8 mouse cellular contexts compared by ENCODE assay signal in genomic region chr1:128472022-128472712, GRCm38 (mm10). TPM values are rescaled to one million over a fixed set of nuclear protein-coding genes. Genes with fewer than 3 reads are reported as not detected.
DNase-seq lines count a peak whose midpoint lies in the region; ATAC-seq lines count a peak whose summit lies in the region.

No protein-coding gene starts in this region.

- H3K4me2 ChIP-seq in forebrain, embryonic 11.5 days (ENCODE audit: low read depth, low read length, severe bottlenecking): peak overlapping the region; percentile 48
- H3K4me2 ChIP-seq in heart, embryonic 14.5 days (ENCODE audit: low read length): peak overlapping the region; percentile 73
- H3K4me2 ChIP-seq in liver, embryonic 12.5 days: peak overlapping the region; percentile 36
- peak overlapping the region; percentile 59 for H3K4me2 ChIP-seq in neural tube, embryonic 13.5 days

- H3K27me3 ChIP-seq in forebrain, embryonic 11.5 days (ENCODE audit: control insufficient read depth, insufficient read depth, low read length): no peaks in the 10 kb centered on the region
- H3K27me3 ChIP-seq in heart, embryonic 14.5 days (ENCODE audit: control insufficient read depth, insufficient read depth, low read length): 0 out of 2 replicates have a peak, but pooled peaks cover 5% of the 10 kb centered on the region
- peaks cover 20% of the 10 kb centered on the region for H3K27me3 ChIP-seq in liver, embryonic 12.5 days (replicated peaks)
- no peaks in the 10 kb centered on the region for H3K27me3 ChIP-seq in neural tube, embryonic 13.5 days

- peak; percentile 95 for ATAC-seq in forebrain, embryonic 11.5 days (replicated peaks; ENCODE audit: low FRiP score)
- peak; percentile 63; the same call in 1 of the 2 replicates for ATAC-seq in heart, embryonic 14.5 days (ENCODE audit: insufficient number of reproducible peaks, insufficient read depth, low FRiP score, low read depth)
- no peak for ATAC-seq in liver, embryonic 12.5 days
- ATAC-seq in neural tube, embryonic 13.5 days (ENCODE audit: low read depth): peak; percentile 95
- no peak for ATAC-seq in erythroid progenitor cell, adult 5-6 weeks (replicated peaks; ENCODE audit: low FRiP score, poor library complexity, severe bottlenecking)

- H3K4me3 ChIP-seq in forebrain, embryonic 11.5 days (ENCODE audit: low read depth, low read length): peak overlapping the region; percentile 25
- H3K4me3 ChIP-seq in heart, embryonic 14.5 days (ENCODE audit: control insufficient read depth in 1 of 2, insufficient read depth in 1 of 2, low read depth in 1 of 2, low read length in 2 of 2): peak overlapping the region; percentile 21 to 36
- H3K4me3 ChIP-seq in liver, embryonic 12.5 days: no peak overlapping the region
- peak overlapping the region; percentile 37 for H3K4me3 ChIP-seq in neural tube, embryonic 13.5 days

- under 1% methylated on average over 20 of the region's 20 CpGs for whole genome bisulfite sequencing in forebrain, embryonic 11.5 days
- 3% methylated on average over 20 of the region's 20 CpGs for WGBS in heart, embryonic 14.5 days
- 5% methylated on average over 20 of the region's 20 CpGs for WGBS in liver, embryonic 12.5 days (ENCODE audit: insufficient replicate concordance)
- WGBS in neural tube, embryonic 13.5 days: under 1% methylated on average over 20 of the region's 20 CpGs

- no peaks in the 10 kb centered on the region for H3K36me3 ChIP-seq in forebrain, embryonic 11.5 days (ENCODE audit: control insufficient read depth, insufficient read depth, low read length)
- no peaks in the 10 kb centered on the region for H3K36me3 ChIP-seq in heart, embryonic 14.5 days (ENCODE audit: control insufficient read depth, insufficient read depth, low read length)
- H3K36me3 ChIP-seq in liver, embryonic 12.5 days: no peaks in the 10 kb centered on the region
- no peaks in the 10 kb centered on the region for H3K36me3 ChIP-seq in neural tube, embryonic 13.5 days

- peak overlapping the region; percentile 68; the same call in 1 of the 2 replicates for H3K27ac ChIP-seq in forebrain, embryonic 11.5 days (ENCODE audit: low read depth, low read length)
- 0 out of 4 replicates have a peak overlapping the region, but pooled peaks of 1 of the 2 experiments have one; percentile 6 for H3K27ac ChIP-seq in heart, embryonic 14.5 days (replicated peaks in 1 of 2; ENCODE audit: control insufficient read depth in 1 of 2, insufficient read depth in 1 of 2, low read depth in 2 of 2, low read length in 2 of 2)
- H3K27ac ChIP-seq in liver, embryonic 12.5 days: no peak overlapping the region
- peak overlapping the region; percentile 75 for H3K27ac ChIP-seq in neural tube, embryonic 13.5 days (replicated peaks)

- H3K9ac ChIP-seq in forebrain, embryonic 11.5 days (ENCODE audit: low read length): peak overlapping the region; percentile 30; the same call in 1 of the 2 replicates
- H3K9ac ChIP-seq in heart, embryonic 14.5 days (ENCODE audit: low read length): peak overlapping the region; percentile 50
- no peak overlapping the region for H3K9ac ChIP-seq in liver, embryonic 12.5 days
- H3K9ac ChIP-seq in neural tube, embryonic 13.5 days: peak overlapping the region; percentile 64

- no peaks in the 10 kb centered on the region for H3K9me3 ChIP-seq in forebrain, embryonic 11.5 days (ENCODE audit: control insufficient read depth, low read length)
- H3K9me3 ChIP-seq in heart, embryonic 14.5 days (ENCODE audit: control insufficient read depth, low read length): no peaks in the 10 kb centered on the region
- H3K9me3 ChIP-seq in liver, embryonic 12.5 days (replicated peaks): no peaks in the 10 kb centered on the region
- H3K9me3 ChIP-seq in neural tube, embryonic 13.5 days: no peaks in the 10 kb centered on the region

- peak; percentile 71 for DNase-seq in 3134 (ENCODE audit: extremely low read depth, insufficient read length, low spot score)
- peak; percentile 87 for DNase-seq in brain, adult 2 months (ENCODE audit: low read depth, low spot score)
- DNase-seq in forebrain, embryonic 11.5 days (ENCODE audit: low spot score): peak; percentile 87
- peak; percentile 79 for DNase-seq in kidney, postnatal 10 days

- H3K4me1 ChIP-seq in forebrain, embryonic 11.5 days (replicated peaks; ENCODE audit: control insufficient read depth, insufficient read depth, low read length): peaks cover 10% of the 10 kb centered on the region
- peaks cover 7% of the 10 kb centered on the region in 2 experiments; a peak in 3 of 4 replicates for H3K4me1 ChIP-seq in heart, embryonic 14.5 days (ENCODE audit: control insufficient read depth in 2 of 2, insufficient read depth in 2 of 2, low read length in 2 of 2)
- peaks cover 3% of the 10 kb centered on the region; the same call in 1 of the 2 replicates for H3K4me1 ChIP-seq in liver, embryonic 12.5 days
- H3K4me1 ChIP-seq in neural tube, embryonic 13.5 days (replicated peaks): peaks cover 21% of the 10 kb centered on the region

RNA-seq across cellular contexts. Expression of gene Dars, which starts 55.0 kb away (rescaled TPM):
- 116 and 130 TPM in 2 replicates for polyA plus RNA-seq in forebrain, embryonic 11.5 days (2014; fragmentation: Nextera tagmentation; extraction: Ambion mirVana)
- 47.3 and 58.1 TPM in 2 replicates for polyA plus RNA-seq in heart, embryonic 14.5 days (2014; fragmentation: Nextera tagmentation; extraction: Ambion mirVana)
- 161 and 166 TPM in 2 replicates for polyA plus RNA-seq in liver, embryonic 12.5 days (2016; fragmentation: Nextera tagmentation; extraction: Ambion mirVana)
- polyA plus RNA-seq in neural tube, embryonic 13.5 days (2015; fragmentation: Nextera tagmentation; extraction: Ambion mirVana): 159 and 162 TPM in 2 replicates
- 25.2 and 66.7 TPM in 2 replicates for total RNA-seq in erythroid progenitor cell, adult 5-6 weeks (2015; ENCODE audit: low replicate concordance)
- 42.2 and 45.6 TPM in 2 replicates for total RNA-seq in erythroid progenitor cell, adult 5-6 weeks (2017; ENCODE audit: low replicate concordance)

Comparison
In these comparisons a context has a peak if more than half of its experiments do, and no peak if none do; other contexts are left out.
1. ATAC-seq: peak in forebrain, embryonic 11.5 days (single experiment), heart, embryonic 14.5 days (single experiment) and neural tube, embryonic 13.5 days (single experiment); none in liver, embryonic 12.5 days (single experiment) and erythroid progenitor cell, adult 5-6 weeks (single experiment).
2. Peak in every context shown above with its lines, with median percentiles within 50 percentile points of each other: DNase-seq and H3K4me2 ChIP-seq.